Mouse (Mus musculus) embryonic facial prominence, embryonic 15.5 days (tissue): ENCODE measurements around the gene Fbxo28. TPM values are rescaled to one million over a fixed set of nuclear protein-coding genes. Genes with fewer than 3 reads are reported as not detected.

ENCODE experiments used
- ATAC-seq: fragments of 200-750 bp; cut with Nextera tagmentation; 2 replicates; pipeline ENCODE4 v1.8.0; 2017; ENCODE audit warnings: low read depth, moderate TSS enrichment; ENCODE audit not compliant: insufficient number of reproducible peaks, low FRiP score, low TSS enrichment
- H3K27ac ChIP-seq: fragments of 300-500 bp; sonication (generic); replicated peaks from 2 replicates; pipeline ENCODE4 v1.5.1; 2015; ENCODE audit warnings: mild to moderate bottlenecking, inconsistent platforms
- H3K27me3 ChIP-seq: fragments of 300-500 bp; sonication (generic); 2 replicates; pipeline ENCODE4 v1.6.1; 2015; ENCODE audit warnings: inconsistent platforms
- H3K36me3 ChIP-seq: fragments of 300-500 bp; sonication (generic); 2 replicates; pipeline ENCODE4 v1.6.1; 2015; ENCODE audit warnings: mild to moderate bottlenecking, inconsistent platforms
- H3K4me1 ChIP-seq: fragments of 300-500 bp; sonication (generic); 2 replicates; pipeline ENCODE4 v1.6.1; 2015; ENCODE audit warnings: inconsistent platforms
- H3K4me2 ChIP-seq: fragments of 300-500 bp; sonication (generic); replicated peaks from 2 replicates; pipeline ENCODE4 v1.6.1; 2015; ENCODE audit warnings: mild to moderate bottlenecking, inconsistent platforms
- H3K4me3 ChIP-seq: fragments of 300-500 bp; sonication (generic); replicated peaks from 2 replicates; pipeline ENCODE4 v1.5.1; 2015; ENCODE audit warnings: mild to moderate bottlenecking, inconsistent platforms
- H3K9ac ChIP-seq: fragments of 300-500 bp; sonication (generic); 2 replicates; pipeline ENCODE4 v1.6.1; 2015; ENCODE audit warnings: inconsistent platforms
- H3K9me3 ChIP-seq: fragments of 300-500 bp; sonication (generic); replicated peaks from 2 replicates; pipeline ENCODE4 v1.6.1; 2016; ENCODE audit warnings: inconsistent platforms
- WGBS: fragments of 180-500 bp; shearing (Covaris S2); methylation state at CpG from one replicate; pipeline ENCODE4 v1.1.7; 2015; 5-methylcytosine and 5-hydroxymethylcytosine counted together
- polyA plus RNA-seq: library from polyadenylated mRNA; unstranded; fragments of >200 nt; fragmentation: Nextera tagmentation; extraction: Ambion mirVana; gene quantifications from 2 replicates; pipeline ENCODE4 v1.2.1, GENCODE M21; 2015

Fbxo28 gene
- 21.1 and 22.0 TPM in 2 replicates for polyA plus RNA-seq

DNA sequence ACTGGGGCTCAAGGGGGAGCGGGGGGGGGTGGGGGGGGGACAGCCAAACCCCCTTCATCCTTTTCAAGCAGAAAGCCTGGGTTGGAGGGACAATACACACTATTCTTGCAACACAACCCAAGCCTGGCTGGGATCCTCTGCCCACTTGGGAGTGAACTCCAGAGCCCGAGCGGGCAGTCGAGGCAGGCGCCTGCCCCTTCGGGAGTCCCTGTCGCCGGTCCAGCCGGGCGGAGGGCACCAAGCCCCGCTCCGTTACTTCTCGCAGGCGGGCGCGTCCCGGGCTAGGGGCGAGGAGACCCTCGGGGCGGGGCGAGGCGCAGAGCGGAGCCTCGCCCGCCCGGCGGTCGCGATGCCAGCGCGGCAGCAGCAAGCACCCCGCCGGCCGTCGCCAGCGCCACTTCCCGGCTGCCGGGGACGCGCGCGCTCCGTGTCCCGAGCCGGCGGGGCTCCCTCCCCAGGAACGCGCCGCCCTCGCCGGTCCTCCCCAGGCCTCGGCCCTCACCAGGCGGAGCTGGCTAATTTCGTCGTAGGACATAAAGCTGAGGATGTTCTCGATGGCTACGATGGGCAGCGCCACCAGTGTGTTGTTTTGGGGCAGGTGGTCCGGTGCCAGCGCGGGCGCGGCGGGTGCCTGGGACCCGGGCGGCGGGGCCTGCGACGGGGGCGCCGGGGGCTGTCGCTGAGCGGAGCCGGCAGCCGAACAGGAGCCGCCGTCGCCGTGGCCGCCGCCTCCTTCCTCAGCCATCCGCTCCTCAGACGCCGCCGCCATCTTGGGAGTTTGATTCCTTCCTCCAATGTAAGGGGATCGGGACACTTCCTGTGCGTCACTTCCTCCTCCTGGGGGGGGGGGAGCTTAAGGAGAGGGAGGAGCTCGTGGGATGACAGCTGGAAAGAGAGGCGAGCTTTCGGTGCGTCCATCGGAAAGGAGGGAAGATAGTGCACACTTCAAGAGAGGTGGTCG is at the start of gene Fbxo28:
Gene Fbxo28, minus strand, starts transcription at position 809 of the 961 bp plus-strand sequence.
- H3K4me1 ChIP-seq, result peaks cover 14% of the 10 kb centered on the region

DNA sequence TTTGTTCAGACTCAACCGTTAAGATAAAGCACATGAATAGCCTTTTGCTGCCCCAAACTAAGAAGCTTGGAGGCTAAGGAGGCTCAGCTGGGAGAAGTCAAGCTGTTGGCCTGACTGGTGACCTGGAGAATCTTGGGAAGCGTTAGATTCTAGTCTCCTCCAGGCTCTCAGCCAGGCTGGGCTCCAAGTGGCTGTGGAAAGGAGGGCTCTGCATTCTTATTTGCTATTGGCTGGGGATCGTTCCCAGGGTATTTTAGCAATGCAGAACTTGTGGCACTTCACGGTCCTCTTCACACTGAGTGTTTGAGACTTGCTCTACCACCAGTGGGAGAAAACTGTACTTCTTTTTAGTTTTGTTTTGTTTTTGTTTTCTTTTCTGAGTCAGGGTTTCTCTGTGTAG is 47.3 kb upstream of the Fbxo28 start:
- no peak for ATAC-seq
- H3K27me3 ChIP-seq, result no peaks in the 10 kb centered on the region
- no peaks in the 10 kb centered on the region for H3K4me1 ChIP-seq
- H3K9ac ChIP-seq, result no peak overlapping the region
- no peaks in the 10 kb centered on the region for H3K9me3 ChIP-seq
- H3K36me3 ChIP-seq, result no peaks in the 10 kb centered on the region
- no peak overlapping the region for H3K27ac ChIP-seq
- H3K4me2 ChIP-seq, result no peak overlapping the region
- 40% methylated on average over 4 of the region's 4 CpGs for WGBS
- no peak overlapping the region for H3K4me3 ChIP-seq

More for the DNA sequence above, at the start of gene Fbxo28:
- H3K36me3 ChIP-seq, result no peaks in the 10 kb centered on the region
- no peaks in the 10 kb centered on the region for H3K27me3 ChIP-seq
- H3K4me3 ChIP-seq, result peak within 1 kb of the TSS; percentile 81
- peak within 1 kb of the TSS; percentile 86 for H3K27ac ChIP-seq
- ATAC-seq, result peak; percentile 96
- H3K9ac ChIP-seq, result peak within 1 kb of the TSS; percentile 81
- H3K9me3 ChIP-seq, result no peaks in the 10 kb centered on the region
- peak within 1 kb of the TSS; percentile 72 for H3K4me2 ChIP-seq
- under 1% methylated on average over 78 of the region's 93 CpGs for WGBS

DNA sequence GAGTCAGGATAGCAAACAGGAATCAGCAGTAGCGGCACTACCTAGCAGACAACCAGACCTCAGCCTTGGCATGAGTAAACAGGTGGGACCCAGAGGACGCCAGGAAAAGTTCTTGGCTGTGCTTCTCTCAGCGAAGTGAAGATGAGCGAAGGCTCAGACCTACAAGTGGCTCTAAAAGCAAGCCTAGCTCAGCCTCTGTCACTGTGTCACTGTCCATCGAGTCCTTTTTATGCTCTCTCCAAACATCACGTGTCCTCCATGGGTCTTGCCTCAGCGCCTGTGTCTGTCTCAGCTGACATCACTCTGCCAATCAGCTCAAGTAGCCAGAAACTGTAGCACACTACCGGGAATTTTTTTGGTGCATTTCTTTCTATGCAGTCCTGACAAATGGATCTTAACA is 45.0 kb upstream of the Fbxo28 start:
- H3K36me3 ChIP-seq, result no peaks in the 10 kb centered on the region
- no peak overlapping the region for H3K4me2 ChIP-seq
- H3K27ac ChIP-seq, result no peak overlapping the region
- ATAC-seq, result no peak
- H3K4me1 ChIP-seq, result no peaks in the 10 kb centered on the region
- H3K27me3 ChIP-seq, result no peaks in the 10 kb centered on the region
- WGBS, result 90% methylated on average over 8 of the region's 8 CpGs
- no peak overlapping the region for H3K9ac ChIP-seq
- H3K9me3 ChIP-seq, result no peaks in the 10 kb centered on the region
- no peak overlapping the region for H3K4me3 ChIP-seq

DNA sequence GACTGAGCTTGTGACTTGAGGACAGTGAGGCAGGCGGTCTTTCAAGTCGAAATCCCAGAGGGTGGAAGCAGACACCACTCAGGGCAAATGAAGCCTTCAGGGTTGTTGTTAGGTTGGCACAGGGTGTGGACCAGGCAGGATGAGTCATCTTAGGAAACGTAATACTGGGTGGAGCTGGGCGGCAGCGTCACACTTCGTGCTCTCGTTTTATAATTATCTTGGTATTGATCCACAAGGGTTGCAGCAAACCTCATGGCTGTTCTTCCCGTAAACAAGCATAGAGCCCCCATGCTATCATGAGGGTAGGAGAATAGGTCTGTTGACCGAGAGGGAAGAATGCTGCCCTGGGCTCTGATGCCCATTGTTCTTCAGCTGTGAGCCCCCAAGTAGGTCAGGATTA is 41.7 kb upstream of the Fbxo28 start:
- 33% methylated on average over 9 of the region's 9 CpGs for WGBS
- no peaks in the 10 kb centered on the region for H3K27me3 ChIP-seq
- no peaks in the 10 kb centered on the region for H3K9me3 ChIP-seq
- no peak overlapping the region for H3K9ac ChIP-seq
- no peaks in the 10 kb centered on the region for H3K4me1 ChIP-seq
- no peak overlapping the region for H3K4me3 ChIP-seq
- no peak overlapping the region for H3K27ac ChIP-seq
- no peaks in the 10 kb centered on the region for H3K36me3 ChIP-seq
- no peak overlapping the region for H3K4me2 ChIP-seq
- ATAC-seq, result peak; percentile 43; the same call in 1 of the 2 replicates

DNA sequence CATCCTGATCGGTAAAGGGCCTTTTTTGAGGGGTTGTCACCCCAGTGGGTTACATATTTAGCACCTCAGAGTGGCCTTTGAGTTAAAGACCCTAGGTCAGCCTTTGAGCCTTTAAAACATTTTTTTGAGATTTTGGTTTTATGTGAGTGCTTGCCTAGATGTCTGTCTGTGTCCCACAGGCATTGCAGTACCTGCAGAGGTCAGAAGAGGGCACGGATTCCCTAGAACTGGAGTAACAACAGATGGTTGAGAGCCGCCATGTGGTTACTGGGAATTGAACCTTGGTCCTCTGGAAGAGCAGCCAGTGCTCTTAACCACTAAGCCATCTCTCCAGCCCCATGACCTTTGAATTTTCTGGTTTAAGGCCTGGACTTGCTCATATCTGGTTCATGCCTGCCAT is 39.9 kb upstream of the Fbxo28 start:
- Histone ChIP-seq H3K4me1 (peaks cover 1% of the 10 kb centered on the region; the same call in 1 of the 2 replicates), H3K27ac (no peak overlapping the region)
- 80% methylated on average over 3 of the region's 3 CpGs for WGBS

DNA sequence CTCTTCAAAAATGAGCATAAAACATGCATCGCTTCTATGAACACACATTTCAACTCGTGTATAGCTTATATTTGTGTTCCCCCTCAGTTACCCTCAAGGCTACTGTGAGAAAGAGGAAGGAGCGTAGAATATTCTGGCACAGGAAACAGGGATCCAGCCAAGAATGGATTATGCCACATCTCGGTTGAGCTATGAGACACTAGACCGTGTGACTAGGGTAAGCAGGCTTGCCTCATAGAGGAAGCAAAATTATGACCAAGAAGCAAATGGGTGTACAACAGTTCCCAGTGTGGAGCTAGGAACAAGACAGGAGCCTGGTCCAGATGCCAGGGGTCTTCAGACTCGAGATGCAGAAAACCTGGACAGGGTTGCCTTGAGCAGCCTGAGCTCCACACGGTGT is 39.3 kb upstream of the Fbxo28 start:
- Histone ChIP-seq H3K4me1 (peaks cover 2% of the 10 kb centered on the region; the same call in 1 of the 2 replicates), H3K9ac (no peak overlapping the region), H3K4me3 (no peak overlapping the region), H3K36me3 (no peaks in the 10 kb centered on the region), H3K9me3 (no peaks in the 10 kb centered on the region), H3K4me2 (no peak overlapping the region), H3K27me3 (no peaks in the 10 kb centered on the region), H3K27ac (no peak overlapping the region)
- no peak for ATAC-seq
- WGBS, result 75% methylated on average over 7 of the region's 7 CpGs

More for the DNA sequence above, 39.9 kb upstream of the Fbxo28 start:
- H3K4me2 ChIP-seq, result no peak overlapping the region
- no peak overlapping the region for H3K4me3 ChIP-seq
- no peaks in the 10 kb centered on the region for H3K27me3 ChIP-seq
- H3K9ac ChIP-seq, result no peak overlapping the region
- H3K9me3 ChIP-seq, result no peaks in the 10 kb centered on the region
- H3K36me3 ChIP-seq, result no peaks in the 10 kb centered on the region
- ATAC-seq, result no peak

DNA sequence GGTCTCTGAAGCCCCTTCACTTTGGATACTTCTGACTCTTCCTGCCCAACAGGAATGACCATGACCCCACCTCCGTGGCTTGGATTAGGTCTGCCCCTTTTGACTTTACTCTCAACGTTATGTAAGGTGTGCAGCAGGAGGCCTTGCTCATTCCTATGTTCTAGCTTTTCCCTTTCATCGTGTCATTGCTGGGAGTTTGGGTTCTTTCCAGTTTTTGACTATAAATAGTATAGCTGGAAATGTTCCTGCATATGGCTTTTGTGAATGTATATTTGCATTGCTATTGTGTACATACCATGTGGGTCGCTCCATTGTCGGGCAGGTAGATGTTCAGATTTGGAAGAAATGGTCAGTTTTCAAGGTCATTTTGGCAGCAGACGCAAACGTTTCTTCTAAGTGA is 37.4 kb upstream of the Fbxo28 start:
- H3K9ac ChIP-seq, result no peak overlapping the region
- H3K36me3 ChIP-seq, result no peaks in the 10 kb centered on the region
- no peaks in the 10 kb centered on the region for H3K9me3 ChIP-seq
- no peak for ATAC-seq
- no peaks in the 10 kb centered on the region for H3K27me3 ChIP-seq
- H3K27ac ChIP-seq, result no peak overlapping the region
- no peak overlapping the region for H3K4me3 ChIP-seq
- no peak overlapping the region for H3K4me2 ChIP-seq
- peaks cover 2% of the 10 kb centered on the region; the same call in 1 of the 2 replicates for H3K4me1 ChIP-seq
- WGBS, result 74% methylated on average over 7 of the region's 7 CpGs

DNA sequence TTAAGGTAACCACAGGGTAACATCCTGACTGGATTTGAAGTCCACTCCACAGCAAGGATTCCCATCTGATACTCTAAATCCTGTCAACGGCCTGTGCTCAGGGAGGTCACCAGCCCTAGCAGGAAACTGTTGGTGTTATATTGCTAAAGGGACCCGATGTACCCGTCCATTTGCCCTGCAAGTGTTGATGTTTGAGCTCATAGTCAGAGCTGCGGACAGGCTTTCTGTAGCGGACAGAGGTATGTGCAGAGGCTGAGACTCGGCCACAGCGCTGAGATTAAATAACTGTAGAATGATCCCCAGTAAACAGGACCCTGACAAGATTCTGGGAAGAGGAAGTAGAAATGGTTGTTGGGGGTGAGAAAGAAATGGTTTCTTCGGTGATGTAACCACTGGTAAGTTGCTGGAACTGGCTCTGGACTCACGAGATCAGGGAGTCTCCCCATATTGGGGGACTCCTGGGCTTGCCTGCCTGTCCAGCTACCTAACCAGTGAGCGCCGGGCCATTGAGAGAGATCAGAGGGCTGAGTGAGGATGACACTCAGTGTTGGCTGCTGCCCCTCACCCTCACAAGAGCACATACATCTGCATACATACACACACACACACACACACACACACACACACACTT is 36.9 kb upstream of the Fbxo28 start:
- H3K9me3 ChIP-seq, result no peaks in the 10 kb centered on the region
- no peak overlapping the region for H3K4me2 ChIP-seq
- no peak overlapping the region for H3K27ac ChIP-seq
- H3K27me3 ChIP-seq, result no peaks in the 10 kb centered on the region
- H3K4me1 ChIP-seq, result peaks cover 2% of the 10 kb centered on the region; the same call in 1 of the 2 replicates
- H3K9ac ChIP-seq, result no peak overlapping the region
- no peak for ATAC-seq
- WGBS, result 77% methylated on average over 11 of the region's 11 CpGs
- no peaks in the 10 kb centered on the region for H3K36me3 ChIP-seq
- H3K4me3 ChIP-seq, result no peak overlapping the region

DNA sequence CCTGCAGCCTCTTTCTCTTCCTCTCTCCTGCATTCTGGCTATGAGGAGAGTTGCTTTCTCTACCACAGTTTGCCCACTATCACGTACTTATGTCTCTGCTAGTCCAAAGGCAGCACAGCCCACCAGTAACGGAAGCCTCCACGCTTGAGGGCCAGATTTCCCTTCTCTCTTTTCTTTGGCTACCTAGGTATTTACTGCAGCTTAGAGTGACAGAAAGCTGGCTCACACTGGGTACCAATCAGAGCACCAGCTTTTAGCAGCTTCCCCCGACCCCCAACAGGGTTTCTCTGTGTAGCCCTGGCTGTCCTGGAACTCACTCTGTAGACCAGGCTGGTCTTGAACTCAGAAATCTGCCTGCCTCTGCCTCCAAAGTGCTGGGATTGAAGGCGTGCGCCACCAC is 36.1 kb upstream of the Fbxo28 start:
- H3K9me3 ChIP-seq, result no peaks in the 10 kb centered on the region
- no peak overlapping the region for H3K27ac ChIP-seq
- H3K27me3 ChIP-seq, result no peaks in the 10 kb centered on the region
- no peak overlapping the region for H3K4me3 ChIP-seq
- H3K36me3 ChIP-seq, result no peaks in the 10 kb centered on the region
- no peak overlapping the region for H3K4me2 ChIP-seq
- ATAC-seq, result no peak
- peaks cover 2% of the 10 kb centered on the region; the same call in 1 of the 2 replicates for H3K4me1 ChIP-seq
- WGBS, result 69% methylated on average over 6 of the region's 6 CpGs
- no peak overlapping the region for H3K9ac ChIP-seq

DNA sequence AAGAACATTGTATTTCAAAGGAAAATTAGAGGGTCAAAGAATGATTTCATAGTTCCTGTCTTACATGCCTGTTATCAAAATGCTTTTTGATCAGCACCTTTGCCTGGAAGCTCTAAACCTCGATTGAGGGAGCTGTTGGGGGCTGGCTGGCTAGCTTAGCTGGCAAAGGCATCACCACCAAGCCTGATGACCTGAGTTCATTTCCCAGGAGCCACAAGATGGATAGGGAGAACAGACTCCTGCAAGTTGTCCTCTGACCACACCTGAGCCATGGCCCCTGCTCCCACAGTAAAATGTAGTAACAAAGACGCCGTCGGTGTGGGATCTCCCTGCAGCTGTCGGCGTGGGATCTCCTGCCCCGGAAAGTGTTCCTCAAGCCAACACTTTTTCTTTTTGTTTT is 35.4 kb upstream of the Fbxo28 start:
- H3K4me1 ChIP-seq, result peaks cover 2% of the 10 kb centered on the region; the same call in 1 of the 2 replicates
- H3K9me3 ChIP-seq, result no peaks in the 10 kb centered on the region
- no peaks in the 10 kb centered on the region for H3K27me3 ChIP-seq
- H3K4me2 ChIP-seq, result no peak overlapping the region
- ATAC-seq, result no peak
- H3K4me3 ChIP-seq, result no peak overlapping the region
- H3K36me3 ChIP-seq, result no peaks in the 10 kb centered on the region
- 84% methylated on average over 7 of the region's 7 CpGs for whole genome bisulfite sequencing
- H3K9ac ChIP-seq, result no peak overlapping the region
- H3K27ac ChIP-seq, result no peak overlapping the region

DNA sequence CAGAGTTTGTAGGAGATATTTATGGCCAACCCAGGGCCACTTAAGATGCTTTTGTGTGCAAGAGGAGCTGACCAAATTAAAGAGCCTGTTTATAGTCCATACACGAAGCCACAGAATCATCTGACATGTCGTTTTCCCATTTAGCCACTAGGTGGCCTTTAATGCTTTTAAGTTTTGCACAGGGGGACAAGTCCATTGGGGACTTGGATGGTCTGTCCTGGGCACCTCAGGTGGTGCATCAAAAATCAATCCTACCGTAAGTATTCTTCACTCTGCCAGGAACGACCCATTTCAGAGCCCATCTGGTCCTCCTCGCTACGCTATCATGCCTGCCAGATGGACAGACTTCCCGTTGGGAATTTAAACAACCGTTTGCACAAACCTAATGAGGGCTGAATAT is 34.8 kb upstream of the Fbxo28 start:
- Histone ChIP-seq H3K9me3 (no peaks in the 10 kb centered on the region), H3K9ac (no peak overlapping the region), H3K4me2 (no peak overlapping the region), H3K27me3 (no peaks in the 10 kb centered on the region), H3K36me3 (no peaks in the 10 kb centered on the region), H3K27ac (no peak overlapping the region), H3K4me3 (no peak overlapping the region), H3K4me1 (peaks cover 2% of the 10 kb centered on the region; the same call in 1 of the 2 replicates)
- no peak for ATAC-seq
- WGBS, result 25% methylated on average over 8 of the region's 8 CpGs
